Mouse (Mus musculus): Measurements from ENCODE around the gene Tfip11.

Tfip11 gene

DNA sequence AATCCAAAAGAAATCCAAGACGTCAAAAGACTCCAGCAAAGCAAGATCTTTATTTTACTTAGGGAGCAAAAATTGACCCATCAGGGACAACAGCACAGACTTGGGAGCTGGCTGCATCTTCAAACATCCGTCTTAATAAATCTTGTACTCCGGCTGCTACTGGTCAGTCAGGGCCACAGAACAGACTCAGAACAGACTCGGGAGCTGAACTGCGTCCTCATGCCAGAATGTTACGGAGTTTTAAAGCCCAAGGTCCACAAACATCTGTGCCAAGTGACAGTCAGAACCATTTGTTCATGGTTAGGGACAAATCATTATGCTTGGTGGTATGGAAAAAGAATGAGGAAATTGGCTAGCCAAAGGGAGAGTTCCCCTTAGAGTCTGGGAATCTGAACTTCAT, 2.9 kb upstream of the Tfip11 start:
- DNase-seq, result no peak

DNA sequence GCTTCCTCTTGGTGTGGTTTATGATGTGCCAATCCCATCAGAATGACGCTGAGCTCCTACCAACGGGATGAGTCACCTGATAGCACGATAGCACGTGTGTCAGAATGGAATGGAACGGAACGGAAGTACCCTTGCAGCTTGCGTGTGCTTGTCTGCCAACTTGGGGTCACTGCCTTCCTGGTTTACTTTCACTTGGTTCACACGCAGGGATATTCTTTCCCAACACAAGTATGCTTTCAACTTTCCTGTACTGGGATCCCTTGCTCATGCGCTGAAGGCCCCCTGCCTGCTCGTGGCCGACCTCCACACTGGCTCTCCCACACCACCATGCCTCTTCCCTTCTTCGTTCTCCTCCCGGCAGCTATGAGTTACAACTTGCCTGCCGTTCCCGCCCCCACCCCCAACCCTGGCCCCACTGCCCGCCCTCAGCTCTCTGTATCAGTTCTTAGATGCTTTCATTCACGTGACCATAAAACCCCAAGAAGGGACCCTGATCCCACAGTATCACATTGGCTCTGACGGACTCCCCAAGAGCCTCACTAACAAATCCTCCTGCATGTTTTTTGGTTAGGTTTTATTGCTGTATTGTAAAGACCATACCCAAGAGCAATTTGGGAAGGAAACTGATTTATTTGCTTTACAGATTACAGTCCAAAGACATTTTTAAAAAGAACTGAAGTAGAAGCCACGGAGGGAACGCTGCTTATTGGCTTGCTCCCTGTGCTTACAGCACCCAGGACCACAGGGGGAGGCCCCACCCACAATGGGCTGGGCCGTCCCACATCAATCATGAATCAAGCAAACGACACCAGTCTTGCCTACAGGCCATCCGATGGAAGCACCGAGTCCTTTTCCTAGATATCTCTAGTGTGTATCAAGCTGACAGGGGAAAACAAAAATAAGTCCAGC, 1.3 kb upstream of the Tfip11 start:
- no peak for DNase-seq

DNA sequence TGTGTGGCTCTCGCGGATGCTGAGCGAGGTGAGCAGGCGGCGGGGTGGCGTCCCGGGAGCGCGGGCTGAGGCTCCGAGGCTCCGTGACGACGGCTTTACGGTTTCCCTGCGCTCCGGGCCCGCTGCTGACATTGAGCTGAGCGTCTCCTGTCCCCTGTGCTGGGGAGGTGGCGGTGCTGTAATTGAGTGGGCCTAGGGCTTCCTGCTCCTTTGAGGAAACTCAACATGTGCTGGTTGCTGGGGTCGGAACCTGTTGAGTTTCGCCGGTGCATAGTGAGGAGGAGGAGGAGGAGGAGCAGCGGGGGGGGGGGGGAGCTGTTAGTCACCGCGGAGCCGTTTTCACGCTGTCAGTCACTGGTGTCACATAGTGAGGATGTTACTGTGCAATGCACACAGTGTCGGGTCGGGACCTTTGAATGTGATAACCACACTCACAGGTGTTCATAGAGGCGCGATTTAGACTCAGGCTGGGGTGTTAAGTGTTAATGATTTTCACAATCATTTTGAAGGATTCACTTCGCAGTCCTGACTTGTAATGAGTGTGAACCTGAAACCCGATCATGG, 370 bp downstream of the Tfip11 start:
- no peak for DNase-seq

DNA sequence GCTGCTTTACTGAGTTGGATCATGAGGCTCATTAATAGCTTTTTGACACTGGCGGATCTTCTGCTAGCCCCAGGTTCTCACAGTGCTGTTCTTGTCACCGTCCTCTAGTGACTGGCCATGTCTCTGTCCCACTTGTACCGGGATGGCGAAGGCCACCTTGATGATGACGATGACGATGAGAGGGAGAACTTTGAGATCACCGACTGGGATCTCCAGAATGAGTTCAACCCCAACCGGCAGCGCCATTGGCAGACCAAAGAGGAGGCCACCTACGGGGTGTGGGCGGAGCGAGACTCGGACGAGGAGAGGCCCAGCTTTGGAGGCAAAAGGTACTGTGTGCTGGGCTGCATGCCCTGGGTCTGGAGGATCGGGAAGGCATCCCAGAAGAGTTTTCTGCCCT, 1.7 kb downstream of the Tfip11 start:
- no peak for DNase-seq

DNA sequence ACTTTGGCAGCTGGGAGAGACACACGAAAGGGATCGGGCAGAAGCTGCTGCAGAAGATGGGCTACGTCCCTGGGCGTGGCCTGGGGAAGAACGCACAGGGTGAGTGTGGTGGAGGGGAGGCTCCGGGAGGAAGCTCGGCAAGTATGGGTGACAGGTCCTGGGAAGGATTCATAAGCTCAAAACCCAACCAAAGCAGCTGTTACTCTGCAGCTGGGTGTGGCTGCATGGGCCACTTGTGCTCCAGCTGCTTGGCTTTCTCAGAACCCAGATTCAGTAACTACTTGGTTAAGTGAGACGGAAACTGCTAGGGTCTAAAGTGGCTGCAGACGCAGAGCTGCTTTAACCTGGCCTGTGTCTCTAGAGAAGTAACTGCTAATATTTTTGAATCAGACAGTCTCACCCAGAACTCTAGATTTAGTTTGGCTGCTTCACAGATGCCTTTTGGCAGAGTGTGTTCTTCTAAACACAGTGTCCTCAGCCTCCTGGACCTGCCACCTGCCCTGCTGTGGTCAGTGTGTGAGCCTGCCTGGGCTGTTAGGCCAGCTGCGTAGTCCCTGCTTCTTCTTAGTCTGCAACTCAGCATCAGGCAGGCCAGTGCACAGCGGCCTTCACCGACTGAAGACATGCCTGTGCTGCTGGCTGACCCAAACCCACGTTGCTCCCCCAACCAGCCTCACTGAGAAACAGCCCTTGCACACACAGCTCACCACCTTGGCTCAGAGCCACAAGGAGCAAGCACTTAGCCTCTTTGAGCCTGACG, 3.8 kb downstream of the Tfip11 start:
- DNase-seq, result no peak

DNA sequence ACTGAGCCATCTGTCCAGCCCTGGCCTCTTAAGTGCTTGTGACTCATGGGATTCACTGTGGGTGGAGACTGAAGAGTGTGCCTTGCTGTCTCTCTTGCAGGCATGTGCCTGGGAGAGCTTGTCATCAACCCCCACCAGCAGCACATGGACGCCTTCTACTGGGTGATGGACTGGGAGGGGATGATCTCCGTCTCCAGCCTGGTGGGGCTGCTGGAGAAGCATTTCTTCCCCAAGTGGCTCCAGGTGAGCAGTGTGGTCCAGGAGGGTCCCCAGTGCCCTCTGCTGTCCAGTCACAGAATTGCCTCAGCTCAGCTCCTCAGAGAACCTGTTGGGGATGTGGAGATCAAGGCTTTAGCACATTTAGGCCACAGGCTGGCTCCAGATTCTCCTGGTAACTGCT, 9.3 kb downstream of the Tfip11 start:
- DNase-seq, result peak; percentile 54 to 63

DNA sequence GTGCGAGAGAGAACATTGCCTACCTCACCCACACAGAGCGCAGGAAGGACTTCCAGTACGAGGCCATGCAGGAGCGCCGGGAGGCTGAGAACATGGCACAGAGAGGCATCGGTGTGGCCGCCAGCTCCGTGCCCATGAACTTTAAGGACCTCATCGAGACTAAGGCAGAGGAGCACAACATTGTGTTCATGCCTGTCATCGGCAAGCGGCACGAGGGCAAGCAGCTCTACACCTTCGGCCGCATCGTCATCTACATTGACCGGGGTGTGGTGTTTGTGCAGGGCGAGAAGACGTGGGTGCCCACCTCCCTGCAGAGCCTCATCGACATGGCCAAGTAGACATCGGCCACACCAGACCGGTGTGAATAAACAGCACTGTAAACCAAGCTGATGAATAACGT, 10.8 kb downstream of the Tfip11 start:
- no peak for DNase-seq

DNA sequence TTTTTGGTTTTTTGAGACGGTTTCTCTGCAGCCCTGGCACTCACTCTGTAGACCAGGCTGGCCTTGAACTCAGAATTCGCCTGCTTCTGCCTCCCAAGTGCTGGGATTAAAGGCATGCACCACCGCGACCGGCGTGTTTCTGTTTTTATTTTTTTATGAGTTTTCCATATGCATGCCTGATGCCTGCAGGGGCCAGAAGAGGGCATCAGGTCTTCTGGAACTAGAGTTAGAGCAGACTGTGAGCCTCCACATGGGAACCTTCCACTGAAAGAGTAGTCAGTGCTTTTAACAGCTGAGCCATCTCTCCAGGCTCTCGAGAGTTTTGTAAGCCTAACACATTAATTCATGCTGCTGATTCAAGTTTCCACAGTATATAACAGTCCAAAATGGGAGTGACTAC, 13.1 kb downstream of the Tfip11 start:
- DNase-seq, result no peak

DNA sequence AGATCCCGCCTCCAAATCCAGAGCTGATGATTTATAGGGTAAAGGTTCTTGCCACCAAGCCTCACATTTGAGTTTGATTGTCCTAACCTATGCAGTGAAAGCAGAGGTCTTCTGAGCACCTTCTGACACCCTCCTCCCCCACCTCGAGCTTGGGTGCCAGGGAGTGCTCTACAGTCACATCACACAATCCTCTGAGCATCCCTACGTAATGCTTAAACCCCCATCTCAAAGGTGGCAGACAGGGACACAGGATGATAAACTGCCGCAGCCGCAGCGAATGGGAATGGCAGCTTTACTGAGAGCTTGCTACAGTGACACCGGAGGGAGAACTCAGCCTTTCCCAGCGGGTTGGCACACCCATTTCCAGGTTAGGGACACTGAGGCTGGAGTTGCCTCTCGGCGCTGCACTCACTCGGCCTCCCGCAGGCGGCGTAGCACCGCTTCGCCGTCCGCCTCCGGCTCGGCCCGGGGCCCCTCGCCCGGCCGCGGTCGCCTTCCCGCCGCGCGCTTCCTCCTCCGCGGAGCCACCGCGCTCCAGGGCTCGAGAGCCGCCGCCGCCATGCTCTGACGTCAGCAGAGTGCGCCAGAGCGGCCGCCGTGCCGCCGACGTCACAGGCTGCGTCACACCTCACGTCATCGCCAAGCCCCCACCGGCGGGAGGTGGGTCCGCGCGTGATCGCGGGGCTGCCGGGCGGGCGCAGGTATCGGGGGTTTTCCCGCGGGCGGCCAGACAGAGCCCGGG, 16.5 kb downstream of the Tfip11 start, which contains the start of the genes Srrd and Hps4:
Gene Srrd, minus strand, starts transcription at position 578 of the 742 bp plus-strand sequence.
Gene Hps4, plus strand, starts transcription at position 621 of the 742 bp plus-strand sequence.
- peak; percentile 83 to 95 for DNase-seq

DNA sequence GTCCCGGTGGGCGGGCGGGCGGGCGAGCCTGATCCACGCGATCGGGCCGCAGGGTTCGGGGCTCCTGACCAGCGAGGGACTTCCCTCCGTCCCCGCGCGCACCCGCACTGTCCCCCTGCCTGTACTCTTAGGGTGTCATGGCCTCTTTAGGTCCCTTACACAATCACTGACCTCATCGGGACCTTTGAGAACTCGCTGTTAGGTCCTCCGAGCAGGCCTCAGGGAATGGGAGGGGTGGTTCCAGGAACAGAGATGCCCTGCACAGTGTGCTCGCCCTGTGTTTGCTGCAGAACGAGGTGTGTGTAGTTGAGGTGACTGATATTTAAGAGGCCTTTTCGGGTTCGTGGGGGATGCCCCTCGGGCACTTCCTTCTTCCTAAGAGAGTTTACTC, 17.0 kb downstream of the Tfip11 start:
- no peak for DNase-seq

DNA sequence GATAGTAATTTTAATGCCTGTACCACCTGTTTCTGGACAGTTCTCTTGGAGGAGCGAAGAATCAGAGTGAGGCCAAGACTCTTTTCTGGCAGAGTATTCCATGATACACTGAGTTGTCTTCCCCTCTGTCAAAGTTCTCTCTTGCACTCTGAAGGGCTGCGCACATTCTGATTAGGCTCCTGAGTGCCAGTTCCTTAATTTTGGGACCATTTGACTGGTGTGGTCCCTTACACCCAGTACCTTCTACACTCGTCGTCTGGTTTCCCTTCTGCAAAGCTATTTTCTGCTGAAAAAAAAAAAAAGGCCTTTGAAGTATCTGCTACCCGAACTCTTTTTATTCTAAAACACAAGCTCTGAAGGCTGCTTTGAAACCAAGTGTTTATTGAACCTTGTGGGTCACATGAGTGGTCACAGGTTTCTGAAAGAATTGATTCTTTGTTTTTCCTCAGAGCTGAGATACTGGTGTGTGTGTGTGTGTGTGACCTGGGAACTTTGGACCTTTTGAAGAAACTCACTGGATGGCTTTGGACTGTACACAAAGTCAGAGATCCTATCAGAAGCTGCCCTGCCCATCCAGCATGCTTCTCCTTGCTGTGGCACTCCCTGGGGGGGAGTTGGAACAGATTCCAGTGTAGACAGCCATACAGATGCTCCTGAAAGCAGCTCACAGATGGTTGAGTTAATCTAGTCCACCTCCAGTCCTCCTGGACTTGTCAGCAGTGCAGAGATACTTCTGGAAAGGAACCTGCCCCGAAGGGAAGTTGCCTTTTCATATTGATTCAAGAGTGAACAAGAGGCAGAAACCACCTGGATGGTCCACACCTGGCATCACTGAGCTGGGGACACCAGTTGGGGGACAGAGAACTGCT, 18.2 kb downstream of the Tfip11 start:
- DNase-seq, result no peak

DNA sequence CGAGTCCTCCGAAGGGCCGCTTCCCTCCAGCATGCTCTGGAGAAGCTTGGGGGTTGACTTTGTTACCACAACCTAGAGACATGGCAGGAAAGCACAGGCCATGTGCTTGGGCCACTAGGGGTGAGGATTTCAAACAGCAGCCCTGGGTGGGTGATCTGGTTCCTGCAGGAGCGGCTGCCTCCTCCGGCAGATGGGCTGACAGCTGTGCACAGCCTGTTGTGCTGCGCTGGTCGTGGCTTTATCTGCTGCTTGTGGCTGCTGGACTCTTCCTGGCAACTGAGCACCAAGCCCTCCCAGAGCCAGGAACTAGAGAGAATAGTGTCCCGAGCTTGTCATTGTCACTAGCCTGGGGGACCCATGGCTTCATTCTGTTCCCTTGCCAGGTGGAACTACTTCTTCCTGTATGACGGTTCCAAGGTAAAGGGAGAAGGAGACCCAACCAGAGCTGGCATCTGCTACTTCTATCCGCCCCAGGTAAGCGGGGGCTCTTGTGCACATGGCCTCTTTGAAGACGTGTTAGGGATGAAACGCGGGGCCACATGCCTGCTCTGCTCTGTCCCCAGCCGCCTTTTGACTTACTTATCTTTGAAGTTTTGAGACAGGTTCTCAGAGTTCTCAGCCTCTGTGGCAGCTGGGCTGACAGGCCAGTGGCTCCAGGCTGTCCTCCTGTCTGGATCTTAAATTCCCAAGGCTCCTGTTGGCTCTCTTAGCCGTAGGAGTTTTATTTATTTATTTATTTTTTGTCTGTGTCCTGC, 20.2 kb downstream of the Tfip11 start:
- no peak for DNase-seq

DNA sequence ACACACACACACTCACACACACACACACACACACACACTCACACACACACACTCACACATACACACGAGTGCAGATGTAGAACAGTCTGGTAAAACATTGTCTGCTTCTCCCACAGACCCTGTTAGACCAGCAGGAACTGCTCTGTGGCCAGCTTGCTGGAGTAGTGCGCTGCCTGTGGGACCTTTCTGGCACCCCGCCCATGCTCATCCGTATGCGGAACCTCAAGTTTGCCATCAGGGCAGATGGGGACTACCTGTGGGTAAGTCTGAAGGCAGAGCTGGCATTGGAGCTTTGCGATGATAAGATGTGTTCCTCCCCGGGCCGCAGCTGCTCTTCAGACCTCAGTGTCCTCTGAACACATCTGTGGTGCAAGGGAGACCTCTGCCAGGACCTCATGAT, 23.0 kb downstream of the Tfip11 start:
- no peak for DNase-seq

DNA sequence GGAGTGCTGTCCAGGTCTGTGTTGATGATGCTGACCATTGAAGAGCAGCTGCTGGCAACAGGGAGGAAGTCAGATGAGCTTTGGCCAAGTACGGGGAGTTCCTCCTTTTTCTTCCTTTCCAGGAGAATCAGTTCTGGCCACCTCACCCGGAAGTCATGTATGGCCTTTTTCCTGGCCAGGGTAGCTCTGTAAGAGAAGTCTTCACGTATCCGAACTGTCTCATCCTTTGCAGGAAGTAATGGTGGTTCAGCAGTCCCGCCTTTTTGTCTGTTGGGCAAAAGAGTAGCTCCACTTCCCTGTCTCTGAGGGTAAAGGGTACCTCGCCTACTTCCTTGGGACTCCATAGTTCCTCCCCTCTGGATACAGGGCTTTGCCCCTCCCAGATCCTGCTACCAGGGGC, 29.3 kb downstream of the Tfip11 start:
- DNase-seq, result no peak

DNA sequence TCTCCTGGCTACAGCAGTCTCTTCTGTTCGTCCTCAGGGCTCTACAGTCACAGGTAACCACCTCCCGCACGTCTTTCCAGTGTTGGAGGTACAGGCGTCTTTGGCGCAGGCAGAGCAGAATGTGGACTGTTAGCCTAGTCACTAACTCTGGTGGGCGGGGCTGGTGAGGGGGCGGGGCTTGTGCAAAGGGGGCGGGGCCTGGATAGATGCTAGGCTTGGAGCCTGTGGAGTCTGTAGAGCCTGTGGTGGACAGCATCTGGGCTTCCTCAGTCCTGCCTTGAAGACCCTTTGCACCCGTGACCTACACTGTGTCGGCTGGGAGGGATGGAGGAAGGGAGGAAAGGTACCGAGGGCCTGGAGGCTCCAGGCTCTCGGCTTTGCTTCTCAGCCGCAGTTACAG, 29.8 kb downstream of the Tfip11 start, which contains the start of gene Gm6583:
Gene Gm6583, minus strand, starts transcription at position 124 of the 400 bp plus-strand sequence.
- DNase-seq, result no peak

DNA sequence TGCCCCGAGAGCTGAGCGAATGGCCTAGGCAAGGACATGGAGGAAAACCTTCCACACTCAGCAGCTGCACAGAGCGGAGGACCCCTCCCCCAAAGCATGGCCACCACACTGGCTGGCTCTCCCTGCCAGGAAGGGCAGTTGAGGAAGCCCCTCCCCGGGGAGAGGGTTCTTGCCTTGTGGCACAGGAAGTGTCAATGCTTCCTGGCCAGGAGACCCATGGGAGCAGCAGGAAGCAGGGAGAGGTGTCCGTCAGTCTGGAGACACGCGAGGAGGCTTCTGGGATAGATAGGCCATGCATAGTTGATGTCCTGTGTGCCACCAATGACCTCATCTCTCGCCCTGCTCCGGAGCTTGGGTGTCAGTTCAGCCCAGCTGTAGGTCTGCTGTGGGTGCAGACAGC, 30.2 kb downstream of the Tfip11 start:
- DNase-seq, result no peak

DNA sequence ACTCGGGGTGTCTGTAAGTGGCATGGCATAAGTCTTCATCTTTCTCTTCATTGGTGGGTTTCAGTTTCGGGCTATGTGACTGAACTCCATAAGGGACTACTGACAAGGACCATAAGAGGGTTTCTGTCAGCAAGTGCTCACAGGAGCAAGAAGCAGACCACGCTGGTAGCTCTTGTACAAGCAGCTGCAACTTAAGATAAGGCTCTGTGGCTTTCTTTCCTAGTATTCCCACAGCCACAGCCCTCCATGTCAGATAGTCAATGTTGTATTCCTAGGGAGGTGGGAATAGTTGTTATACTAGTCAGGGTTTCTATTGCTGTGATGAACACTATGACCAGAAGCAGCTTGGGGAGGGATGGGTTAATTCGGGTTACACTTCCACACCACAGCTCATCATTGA, 33.4 kb downstream of the Tfip11 start:
- DNase-seq, result no peak

DNA sequence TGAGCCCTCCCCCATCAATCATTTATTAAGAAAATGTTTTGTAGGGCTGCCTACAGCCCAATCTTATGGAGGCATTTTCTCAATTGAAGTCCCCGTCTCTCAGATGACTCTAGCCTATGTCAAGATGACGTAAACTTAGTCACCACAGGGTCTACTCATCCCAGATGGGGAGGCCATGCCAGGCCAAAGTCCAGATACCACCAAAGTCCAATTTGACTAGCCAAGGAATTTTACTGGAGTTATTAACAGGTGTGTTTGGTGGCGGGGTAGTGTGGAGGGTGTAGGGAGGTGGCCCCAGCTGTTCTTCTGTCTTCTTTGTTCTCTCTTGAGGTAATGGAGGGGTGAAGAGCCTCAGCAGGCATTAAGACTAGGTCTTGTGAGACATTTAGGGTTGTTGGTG, 33.9 kb downstream of the Tfip11 start:
- no peak for DNase-seq

DNA sequence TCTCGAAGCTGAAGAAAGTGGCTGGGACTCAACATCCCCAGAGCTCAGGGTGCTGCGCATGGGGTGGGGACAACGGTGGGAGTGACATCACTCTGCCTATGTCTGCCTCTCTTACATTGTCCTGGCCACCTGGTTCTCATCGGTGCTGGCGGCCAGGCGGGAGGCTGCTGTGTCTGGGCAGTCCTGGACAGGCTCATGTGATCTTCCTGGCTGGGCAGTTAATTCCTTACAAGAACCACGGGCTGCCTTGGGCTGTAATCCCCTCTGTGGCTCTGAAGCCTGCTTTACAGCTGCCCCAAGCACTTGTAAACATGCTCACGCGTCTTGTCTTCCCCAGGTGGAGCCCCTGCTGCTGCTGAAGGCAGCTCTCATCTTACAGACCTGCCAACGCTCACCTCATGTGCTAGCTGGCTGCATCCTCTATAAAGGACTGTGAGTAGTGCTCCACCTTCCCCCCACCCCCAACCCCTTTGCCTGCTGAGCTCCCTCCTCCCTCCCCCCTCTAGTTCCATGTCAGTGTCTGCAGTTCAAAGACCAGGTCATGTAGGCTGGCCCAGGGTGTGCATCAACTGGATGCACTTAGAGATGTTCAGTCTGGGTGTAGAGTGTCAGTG, 38.1 kb downstream of the Tfip11 start:
- no peak for DNase-seq

DNA sequence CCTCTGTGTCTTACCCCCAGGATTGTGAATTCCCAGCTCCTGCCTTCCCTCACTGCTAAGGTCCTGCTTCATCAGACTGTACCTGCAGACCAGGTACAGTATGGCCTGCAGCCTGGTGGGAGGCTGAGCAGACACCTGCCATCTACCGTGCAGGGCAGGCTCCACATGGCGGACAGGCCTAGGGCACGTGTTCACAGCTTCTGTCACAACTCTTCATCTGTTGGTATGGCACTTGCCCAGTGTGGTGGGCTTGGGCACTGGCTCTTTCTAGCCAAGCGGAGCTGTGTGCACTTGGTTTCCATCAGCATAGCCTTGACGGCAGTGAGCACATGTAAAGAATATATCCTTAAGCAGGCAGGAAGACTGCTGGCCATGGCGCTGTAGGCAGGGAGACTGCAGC, 40.7 kb downstream of the Tfip11 start:
- DNase-seq, result no peak

DNA sequence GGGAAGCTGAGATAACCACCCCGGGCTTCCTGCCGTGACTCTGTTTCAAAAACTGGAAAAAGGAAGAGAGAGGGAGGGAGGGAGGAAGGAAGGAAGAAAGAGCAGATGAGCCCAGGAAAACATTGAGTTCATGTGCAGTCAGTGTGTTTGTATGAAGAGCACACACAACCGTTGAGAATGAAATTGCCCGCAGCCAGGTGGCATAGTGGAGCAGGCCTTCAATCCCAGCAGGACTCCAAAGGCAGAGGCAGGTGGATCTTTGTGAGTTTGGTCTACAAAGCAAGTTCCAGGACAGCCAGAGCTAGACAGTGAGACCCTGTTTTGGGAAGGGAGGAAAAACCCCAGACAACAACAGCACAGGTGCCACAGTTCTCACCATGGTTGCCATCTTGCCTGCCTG, 41.2 kb downstream of the Tfip11 start:
- DNase-seq, result no peak
